Mouse (Mus musculus): ENCODE data around the gene Actn2. TPM values are rescaled to one million over a fixed set of nuclear protein-coding genes. Genes with fewer than 3 reads are reported as not detected.

The Actn2 gene
- polyA plus RNA-seq, 1 experiment, result 1.5 TPM

DNA sequence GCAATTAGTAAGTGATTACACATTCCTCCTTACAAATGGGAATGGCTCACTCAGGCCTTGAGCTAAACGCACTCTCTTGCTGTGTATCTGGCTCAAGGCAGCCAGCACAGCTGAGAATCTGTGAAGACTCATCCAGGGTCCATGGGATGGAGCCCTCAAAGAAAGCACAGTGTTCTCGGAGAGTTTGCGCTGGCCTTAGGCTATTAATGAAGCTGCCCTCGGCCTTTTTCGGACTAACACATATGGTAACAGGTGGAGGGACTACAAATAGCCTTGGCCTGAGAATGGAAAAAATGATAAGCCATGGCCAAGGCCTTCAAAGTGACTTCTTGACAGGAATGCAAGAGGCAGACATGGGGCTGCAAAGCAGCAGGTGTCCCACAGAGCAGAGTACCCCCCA lies 17.0 kb upstream of the Actn2 start:
- no peak overlapping the region for H3K4me3 ChIP-seq (replicated peaks; ENCODE audit: control insufficient read depth, low read depth, low read length)
- 82% methylated on average over 5 of the region's 5 CpGs for WGBS
- H3K27ac ChIP-seq (ENCODE audit: control insufficient read depth, insufficient read depth, low read depth, low read length, poor library complexity), result no peak overlapping the region
- TF ChIP-seq CTCF (IDR thresholded peaks at IDR 0.05; ENCODE audit: control insufficient read depth, insufficient read depth, low read length), result no peak
- TF ChIP-seq POLR2A (IDR thresholded peaks at IDR 0.05; ENCODE audit: borderline replicate concordance, control insufficient read depth, low read depth, low read length), result no peak
- H3K4me1 ChIP-seq (ENCODE audit: control insufficient read depth, insufficient read depth, low read length), result no peaks in the 10 kb centered on the region

DNA sequence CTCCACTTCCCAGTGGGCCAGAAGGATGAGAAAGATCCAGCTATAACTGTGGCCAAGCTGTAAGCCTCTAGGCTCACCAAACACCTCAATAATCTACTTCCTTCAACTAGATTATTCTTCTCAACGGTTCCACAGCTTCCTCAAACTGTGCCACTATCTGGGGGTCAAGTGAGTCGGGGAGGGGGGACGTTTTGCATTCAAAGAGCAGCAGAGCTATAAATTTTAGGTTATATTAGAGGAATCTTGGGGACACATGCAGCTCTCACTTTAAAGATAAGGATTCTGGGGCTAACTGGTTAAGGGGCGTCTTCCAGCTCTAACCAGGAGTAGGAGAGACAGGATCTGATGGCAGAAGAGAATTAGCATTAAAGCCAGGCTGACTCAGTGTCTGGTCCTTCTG lies 15.6 kb upstream of the Actn2 start:
- Histone ChIP-seq H3K27ac (ENCODE audit: control insufficient read depth, insufficient read depth, low read depth, low read length, poor library complexity) (no peak overlapping the region), H3K4me3 (replicated peaks; ENCODE audit: control insufficient read depth, low read depth, low read length) (no peak overlapping the region), H3K4me1 (ENCODE audit: control insufficient read depth, insufficient read depth, low read length) (no peaks in the 10 kb centered on the region)
- no peak for TF ChIP-seq CTCF (IDR thresholded peaks at IDR 0.05; ENCODE audit: control insufficient read depth, insufficient read depth, low read length)
- no peak for TF ChIP-seq POLR2A (IDR thresholded peaks at IDR 0.05; ENCODE audit: borderline replicate concordance, control insufficient read depth, low read depth, low read length)
- 7% methylated on average over 4 of the region's 4 CpGs for WGBS

DNA sequence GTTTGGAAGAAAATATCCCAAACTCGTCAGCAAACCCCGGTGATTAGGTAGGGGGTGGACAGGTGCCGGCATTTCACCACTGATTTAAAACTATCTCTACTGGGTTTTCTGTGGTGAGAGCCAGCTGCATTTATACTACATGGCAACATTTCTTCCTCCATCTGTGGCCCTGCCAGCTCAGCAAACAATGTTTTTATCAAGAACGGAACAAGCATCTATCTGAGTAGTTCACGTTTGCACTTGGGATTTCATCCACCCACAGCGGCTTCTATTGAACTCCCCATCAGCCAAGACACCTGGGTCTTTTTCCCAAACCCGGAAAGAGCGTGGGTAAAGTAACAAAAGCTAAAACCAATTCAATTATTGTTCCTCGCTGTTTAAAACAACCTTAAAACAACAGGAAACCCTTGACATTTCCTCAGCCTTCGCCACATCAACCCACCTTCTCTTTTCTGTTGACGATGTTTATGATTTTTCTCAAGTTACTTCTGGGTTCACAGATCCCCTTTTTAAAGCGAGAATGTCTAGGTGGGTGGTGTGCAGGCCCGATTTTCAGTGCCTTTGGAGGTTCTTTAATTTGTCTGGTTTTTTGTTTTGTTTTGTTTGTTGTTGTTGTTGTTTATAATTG lies 8.8 kb upstream of the Actn2 start:
- 5% methylated on average over 13 of the region's 13 CpGs for WGBS
- Histone ChIP-seq H3K4me1 (ENCODE audit: control insufficient read depth, insufficient read depth, low read length) (no peaks in the 10 kb centered on the region), H3K27ac (ENCODE audit: control insufficient read depth, insufficient read depth, low read depth, low read length, poor library complexity) (no peak overlapping the region), H3K4me3 (replicated peaks; ENCODE audit: control insufficient read depth, low read depth, low read length) (no peak overlapping the region)
- no peak for TF ChIP-seq CTCF (IDR thresholded peaks at IDR 0.05; ENCODE audit: control insufficient read depth, insufficient read depth, low read length)
- TF ChIP-seq POLR2A (IDR thresholded peaks at IDR 0.05; ENCODE audit: borderline replicate concordance, control insufficient read depth, low read depth, low read length), result no peak

DNA sequence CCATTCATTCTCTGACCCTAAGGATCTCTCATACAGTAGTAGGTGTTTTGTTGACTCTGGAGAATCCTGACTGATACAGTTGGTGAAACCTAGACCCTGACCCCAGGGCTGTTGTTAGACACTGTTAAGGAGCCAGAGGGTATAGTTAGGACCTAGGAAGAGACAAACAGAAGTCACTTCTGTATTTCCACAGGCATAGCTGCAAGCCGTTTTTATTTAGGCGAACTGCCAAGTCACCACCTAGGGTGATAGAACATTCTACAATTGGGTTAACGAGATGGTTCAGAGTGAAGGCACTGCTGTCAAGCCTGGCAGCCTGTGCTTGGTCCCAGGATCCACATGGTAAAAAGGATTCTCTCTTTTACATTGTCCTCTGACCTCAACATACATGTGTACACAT lies 6.3 kb upstream of the Actn2 start:
- Histone ChIP-seq H3K27ac (ENCODE audit: control insufficient read depth, insufficient read depth, low read depth, low read length, poor library complexity) (no peak overlapping the region), H3K4me1 (ENCODE audit: control insufficient read depth, insufficient read depth, low read length) (no peaks in the 10 kb centered on the region), H3K4me3 (replicated peaks; ENCODE audit: control insufficient read depth, low read depth, low read length) (no peak overlapping the region)
- WGBS, result 20% methylated on average over 3 of the region's 3 CpGs
- TF ChIP-seq CTCF (IDR thresholded peaks at IDR 0.05; ENCODE audit: control insufficient read depth, insufficient read depth, low read length) (no peak), POLR2A (IDR thresholded peaks at IDR 0.05; ENCODE audit: borderline replicate concordance, control insufficient read depth, low read depth, low read length) (no peak)

DNA sequence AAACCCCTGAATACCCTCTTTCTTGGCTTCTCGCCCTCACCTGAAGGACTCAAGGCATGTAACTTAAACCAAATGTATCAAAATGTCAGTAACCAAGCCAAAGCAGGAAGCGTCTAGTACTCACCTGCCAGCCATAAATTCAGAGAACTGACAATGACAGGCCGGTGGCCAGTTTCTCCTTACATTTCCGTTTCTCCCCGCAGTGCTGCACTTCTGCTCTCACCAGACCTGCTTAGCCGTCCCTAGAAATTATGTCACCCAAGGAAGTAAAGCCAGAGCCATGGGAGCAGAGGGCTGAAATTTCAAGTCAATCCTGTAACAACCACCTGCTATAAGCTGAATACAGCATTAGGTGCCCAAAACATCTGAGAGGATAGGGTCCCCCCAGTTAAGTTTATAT lies 887 bp upstream of the Actn2 start:
- WGBS, result 2% methylated on average over 6 of the region's 6 CpGs
- no peak for TF ChIP-seq POLR2A (IDR thresholded peaks at IDR 0.05; ENCODE audit: borderline replicate concordance, control insufficient read depth, low read depth, low read length)
- TF ChIP-seq CTCF (IDR thresholded peaks at IDR 0.05; ENCODE audit: control insufficient read depth, insufficient read depth, low read length), result no peak
- no peaks in the 10 kb centered on the region for H3K4me1 ChIP-seq (ENCODE audit: control insufficient read depth, insufficient read depth, low read length)
- no peak overlapping the region for H3K4me3 ChIP-seq (replicated peaks; ENCODE audit: control insufficient read depth, low read depth, low read length)
- no peak overlapping the region for H3K27ac ChIP-seq (ENCODE audit: control insufficient read depth, insufficient read depth, low read depth, low read length, poor library complexity)

DNA sequence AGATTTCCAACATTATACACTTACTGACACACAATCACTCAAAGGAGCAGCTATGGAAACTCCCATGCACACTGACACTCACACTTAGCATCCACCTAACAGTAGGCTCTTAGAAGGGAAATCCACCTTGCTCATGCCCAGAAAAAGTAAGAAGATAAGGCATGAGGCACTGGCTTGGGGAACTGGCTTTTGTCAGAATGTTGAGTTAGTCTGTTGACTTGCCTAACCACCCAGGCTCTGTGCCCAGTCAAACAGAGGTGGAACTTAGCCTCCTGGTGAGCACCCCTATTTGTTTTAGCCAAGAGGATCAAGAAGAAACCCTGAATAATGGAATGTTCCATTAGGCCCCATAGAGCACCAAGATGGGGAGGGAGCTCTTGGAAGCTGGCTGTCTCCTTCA lies 1.1 kb downstream of the Actn2 start:
- H3K4me1 ChIP-seq (ENCODE audit: control insufficient read depth, insufficient read depth, low read length), result no peaks in the 10 kb centered on the region
- H3K4me3 ChIP-seq (replicated peaks; ENCODE audit: control insufficient read depth, low read depth, low read length), result no peak overlapping the region
- no peak for TF ChIP-seq CTCF (IDR thresholded peaks at IDR 0.05; ENCODE audit: control insufficient read depth, insufficient read depth, low read length)
- H3K27ac ChIP-seq (ENCODE audit: control insufficient read depth, insufficient read depth, low read depth, low read length, poor library complexity), result no peak overlapping the region

DNA sequence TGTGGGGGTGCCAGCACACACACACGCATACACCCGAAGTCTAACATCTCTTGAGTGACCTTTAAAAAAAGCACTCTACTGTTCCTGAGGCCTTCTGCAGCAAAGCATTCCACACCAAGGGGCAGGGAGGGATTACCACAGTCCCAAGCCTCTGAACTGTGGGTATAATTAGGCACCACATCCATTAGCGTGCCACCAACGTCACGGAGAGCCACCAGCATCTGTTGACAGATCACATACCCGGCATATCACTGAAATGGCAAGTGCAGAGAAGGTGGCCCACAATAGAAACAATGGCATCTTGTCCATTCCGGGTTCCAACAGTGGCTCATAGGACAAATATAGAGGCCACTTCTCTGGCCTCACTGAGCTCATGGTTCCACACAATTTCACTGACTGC lies 2.8 kb downstream of the Actn2 start:
- 87% methylated on average over 7 of the region's 7 CpGs for WGBS
- no peaks in the 10 kb centered on the region for H3K4me1 ChIP-seq (ENCODE audit: control insufficient read depth, insufficient read depth, low read length)
- TF ChIP-seq CTCF (IDR thresholded peaks at IDR 0.05; ENCODE audit: control insufficient read depth, insufficient read depth, low read length) (no peak), POLR2A (IDR thresholded peaks at IDR 0.05; ENCODE audit: borderline replicate concordance, control insufficient read depth, low read depth, low read length) (no peak)
- H3K27ac ChIP-seq (ENCODE audit: control insufficient read depth, insufficient read depth, low read depth, low read length, poor library complexity), result no peak overlapping the region
- H3K4me3 ChIP-seq (replicated peaks; ENCODE audit: control insufficient read depth, low read depth, low read length), result no peak overlapping the region

DNA sequence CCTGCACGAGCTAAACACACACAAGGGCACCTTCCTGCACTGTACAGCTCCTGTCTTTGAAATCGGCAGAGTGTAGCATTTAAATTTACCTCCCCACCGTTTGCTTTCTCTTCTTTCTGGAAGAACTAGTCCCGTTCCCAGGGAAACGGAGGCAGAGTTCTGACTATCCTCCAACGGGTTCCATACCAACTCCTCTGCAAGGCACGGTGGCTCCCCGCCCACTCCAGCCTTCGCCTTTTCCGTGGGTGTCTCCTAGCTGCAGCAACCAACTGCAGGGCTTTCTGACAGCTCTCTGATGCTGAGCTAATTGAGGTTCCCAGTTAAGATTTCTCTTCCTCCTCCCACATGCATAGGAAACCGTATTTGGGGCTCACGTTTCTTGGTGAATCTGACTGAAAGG lies 6.5 kb downstream of the Actn2 start:
- no peak overlapping the region for H3K27ac ChIP-seq (ENCODE audit: control insufficient read depth, insufficient read depth, low read depth, low read length, poor library complexity)
- no peaks in the 10 kb centered on the region; the same call in 1 of the 2 replicates for H3K4me1 ChIP-seq (ENCODE audit: control insufficient read depth, insufficient read depth, low read length)
- H3K4me3 ChIP-seq (replicated peaks; ENCODE audit: control insufficient read depth, low read depth, low read length), result no peak overlapping the region
- TF ChIP-seq POLR2A (IDR thresholded peaks at IDR 0.05; ENCODE audit: borderline replicate concordance, control insufficient read depth, low read depth, low read length), result no peak
- TF ChIP-seq CTCF (IDR thresholded peaks at IDR 0.05; ENCODE audit: control insufficient read depth, insufficient read depth, low read length), result no peak
- WGBS, result 68% methylated on average over 12 of the region's 12 CpGs

DNA sequence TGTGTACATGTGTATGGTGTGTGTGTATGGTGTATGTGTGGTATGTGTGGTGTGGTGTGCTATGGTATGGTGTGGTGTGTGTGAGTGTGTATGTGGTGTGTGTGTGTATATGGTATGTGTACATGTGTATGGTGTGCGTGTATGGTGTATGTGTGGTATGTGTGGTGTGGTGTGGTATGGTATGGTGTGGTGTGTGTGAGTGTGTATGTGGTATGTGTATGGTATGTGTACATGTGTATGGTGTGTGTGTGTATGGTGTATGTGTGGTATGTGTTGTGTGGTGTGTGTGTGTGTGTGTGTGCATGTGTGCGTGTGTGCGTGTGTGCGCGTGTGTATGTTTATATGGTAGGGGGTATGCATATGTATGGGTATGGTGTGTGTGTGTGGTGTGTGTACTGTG lies 9.0 kb downstream of the Actn2 start:
- no peaks in the 10 kb centered on the region; the same call in 1 of the 2 replicates for H3K4me1 ChIP-seq (ENCODE audit: control insufficient read depth, insufficient read depth, low read length)
- no peak for TF ChIP-seq CTCF (IDR thresholded peaks at IDR 0.05; ENCODE audit: control insufficient read depth, insufficient read depth, low read length)
- no peak for TF ChIP-seq POLR2A (IDR thresholded peaks at IDR 0.05; ENCODE audit: borderline replicate concordance, control insufficient read depth, low read depth, low read length)
- 93% methylated on average over 5 of the region's 5 CpGs for whole genome bisulfite sequencing
- H3K4me3 ChIP-seq (replicated peaks; ENCODE audit: control insufficient read depth, low read depth, low read length), result no peak overlapping the region
- H3K27ac ChIP-seq (ENCODE audit: control insufficient read depth, insufficient read depth, low read depth, low read length, poor library complexity), result no peak overlapping the region

All from bone marrow, adult 2 months (tissue).